Mouse (Mus musculus) thymus, adult 2 months (tissue): ENCODE data around the gene Cenpm. TPM values are rescaled to one million over a fixed set of nuclear protein-coding genes. Genes with fewer than 3 reads are reported as not detected.
A peak's percentile ranks its signal among the peaks of the same experiment; 100 is the strongest.

Experiments
- DNase-seq: peaks from one replicate; pipeline ENCODE4 v3.0.0; 2021
- H3K27ac ChIP-seq: fragments of 200-500 bp; 2 replicates; pipeline ENCODE4 v1.5.1; 2012; ENCODE audit warnings: low read length, control low read depth; ENCODE audit not compliant: control insufficient read depth, insufficient read depth
- H3K27me3 ChIP-seq: fragments of 200-500 bp; 2 replicates; pipeline ENCODE4 v1.6.1; 2012; ENCODE audit warnings: mild to moderate bottlenecking, low read length, moderate library complexity, mixed read lengths; ENCODE audit not compliant: control insufficient read depth, insufficient read depth
- H3K36me3 ChIP-seq: fragments of 200-500 bp; 2 replicates; pipeline ENCODE4 v1.6.1; 2012; ENCODE audit warnings: mild to moderate bottlenecking, low read length, moderate library complexity; ENCODE audit not compliant: control insufficient read depth, insufficient read depth
- H3K4me1 ChIP-seq: fragments of 200-500 bp; replicated peaks from 2 replicates; pipeline ENCODE4 v1.6.1; 2012; ENCODE audit warnings: low read length; ENCODE audit not compliant: control insufficient read depth, insufficient read depth
- H3K4me3 ChIP-seq: fragments of 200-500 bp; 2 replicates; pipeline ENCODE4 v1.5.1; 2012; ENCODE audit warnings: mild to moderate bottlenecking, low read length, control low read depth, moderate library complexity; ENCODE audit not compliant: control insufficient read depth, insufficient read depth
- CTCF ChIP-seq: fragments of 200-500 bp; IDR thresholded peaks from 2 replicates; pipeline ENCODE4 v1.5.1; 2012; ENCODE audit warnings: mild to moderate bottlenecking, control low read depth, low read length, moderate library complexity, borderline replicate concordance; ENCODE audit not compliant: control insufficient read depth, poor library complexity, insufficient read depth; ENCODE audit errors: extremely low read depth
- POLR2A ChIP-seq: fragments of 200-500 bp; IDR thresholded peaks from 2 replicates; pipeline ENCODE4 v1.6.1; 2012; ENCODE audit warnings: mild to moderate bottlenecking, low read length, control low read depth, moderate library complexity; ENCODE audit not compliant: control insufficient read depth, poor library complexity, insufficient read depth; ENCODE audit errors: extremely low read depth
- WGBS: fragments of 180-500 bp; shearing (Covaris S2); methylation state at CpG from one replicate; pipeline ENCODE4 v1.1.7; 2018; 5-methylcytosine and 5-hydroxymethylcytosine counted together
- polyA plus RNA-seq: library from polyadenylated mRNA; depleted of rRNA; stranded (reverse); fragments of >200 nt; gene quantifications from 2 replicates; pipeline ENCODE4 v1.2.3, GENCODE M21; 2012; rRNA removed

Cenpm gene
- 44.8 and 68.0 TPM in 2 replicates for polyA plus RNA-seq

DNA sequence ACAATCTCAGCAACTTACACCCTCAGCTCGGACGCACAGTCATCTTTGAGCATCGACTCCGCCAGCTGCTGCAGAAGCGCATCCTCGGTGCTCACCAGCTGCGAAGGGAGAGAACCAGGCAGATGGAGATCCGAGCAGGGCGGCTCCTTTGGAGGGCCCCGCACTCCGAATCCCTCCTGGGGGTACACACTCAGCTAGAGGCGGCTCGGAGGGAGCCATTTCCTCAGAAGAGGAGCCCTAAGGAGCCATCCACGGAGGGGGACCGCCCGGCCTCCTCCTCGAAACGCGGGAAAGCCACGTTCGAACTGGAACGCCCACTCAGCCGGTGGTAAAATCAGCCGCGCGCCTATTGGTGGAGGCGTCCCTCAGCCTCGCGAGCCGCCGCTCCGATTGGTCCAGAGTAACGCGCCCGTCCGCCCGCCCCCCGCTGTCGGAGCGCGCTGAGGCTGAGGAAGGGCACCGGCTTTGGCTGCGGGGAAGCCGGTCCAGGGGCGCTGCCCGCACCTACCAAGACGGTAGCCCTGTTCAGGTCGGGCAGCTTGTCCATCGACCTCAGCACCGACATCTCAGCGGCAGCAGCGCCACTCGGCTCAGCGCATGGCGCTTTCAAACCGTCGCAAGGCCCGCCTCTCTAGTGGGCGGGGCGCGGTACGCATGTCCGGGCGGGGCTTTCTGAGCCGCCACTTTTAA is at the start of gene Cenpm:
Gene Cenpm (minus strand): TSS at position 634 of the 690 bp plus-strand sequence.
- no peaks in the 10 kb centered on the region for H3K27me3 ChIP-seq
- no peaks in the 10 kb centered on the region for H3K36me3 ChIP-seq
- peaks cover 6% of the 10 kb centered on the region for H3K4me1 ChIP-seq
- WGBS, result under 1% methylated on average over 65 of the region's 65 CpGs
- H3K27ac ChIP-seq, result no peak within 1 kb of the TSS
- peak; percentile 45 for TF ChIP-seq POLR2A
- 0 out of 2 replicates have a peak, but pooled peaks have one; percentile 43 for TF ChIP-seq CTCF
- peak within 1 kb of the TSS; percentile 85 for H3K4me3 ChIP-seq
- peak; percentile 94 for DNase-seq

DNA sequence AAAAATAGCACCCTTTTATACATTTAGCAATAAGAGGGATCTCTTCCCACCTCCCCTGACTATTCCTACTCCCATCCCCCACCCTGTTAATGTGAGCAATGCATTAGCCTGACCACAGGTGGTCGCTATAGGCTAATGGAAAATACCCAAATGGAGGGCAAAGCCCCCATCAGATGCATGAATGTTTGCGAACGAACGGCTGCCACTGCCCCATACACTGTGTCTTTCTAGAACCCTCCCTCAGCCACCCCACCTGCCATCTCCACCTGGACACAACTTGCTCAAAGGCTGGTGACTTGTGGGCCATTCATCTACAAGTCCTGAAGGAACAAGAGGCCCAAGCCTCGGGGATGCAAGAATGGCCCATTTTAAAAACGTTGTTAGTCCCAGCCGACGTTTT is 49.5 kb upstream of the Cenpm start:
- no peak overlapping the region for H3K4me3 ChIP-seq
- WGBS, result 51% methylated on average over 8 of the region's 8 CpGs
- H3K27ac ChIP-seq, result no peak overlapping the region
- 0 out of 2 replicates have a peak, but pooled peaks cover 2% of the 10 kb centered on the region for H3K4me1 ChIP-seq
- H3K27me3 ChIP-seq, result no peaks in the 10 kb centered on the region; the same call in 1 of the 2 replicates
- TF ChIP-seq POLR2A, result no peak
- no peak for TF ChIP-seq CTCF
- H3K36me3 ChIP-seq, result no peaks in the 10 kb centered on the region
- DNase-seq, result no peak

DNA sequence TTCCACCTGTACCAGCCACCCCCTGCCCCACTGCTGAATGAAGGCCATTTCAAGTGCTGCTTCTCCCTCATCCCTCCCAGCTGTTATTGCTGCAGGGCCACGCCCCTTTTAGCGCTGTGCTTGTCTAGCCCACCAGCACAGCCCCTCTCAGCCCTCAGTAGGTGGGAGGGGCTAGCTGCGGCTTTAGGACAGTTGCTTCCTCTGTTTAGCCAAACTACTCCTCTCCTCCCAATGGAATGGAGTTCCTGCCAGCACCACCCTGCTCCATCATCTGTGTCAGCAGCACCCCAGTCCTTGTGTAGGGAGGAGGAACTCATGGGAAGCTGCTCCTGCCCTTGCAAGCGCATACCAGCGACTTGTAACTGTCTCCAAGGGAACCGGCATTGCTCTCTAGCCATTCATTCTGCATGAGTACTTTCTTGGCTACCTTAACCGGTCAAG is 48.7 kb upstream of the Cenpm start:
- TF ChIP-seq POLR2A, result no peak
- TF ChIP-seq CTCF, result no peak
- H3K27me3 ChIP-seq, result no peaks in the 10 kb centered on the region; the same call in 1 of the 2 replicates
- WGBS, result 30% methylated on average over 7 of the region's 7 CpGs
- no peaks in the 10 kb centered on the region for H3K36me3 ChIP-seq
- no peak overlapping the region for H3K27ac ChIP-seq
- 0 out of 2 replicates have a peak, but pooled peaks cover 2% of the 10 kb centered on the region for H3K4me1 ChIP-seq
- H3K4me3 ChIP-seq, result no peak overlapping the region
- no peak for DNase-seq

DNA sequence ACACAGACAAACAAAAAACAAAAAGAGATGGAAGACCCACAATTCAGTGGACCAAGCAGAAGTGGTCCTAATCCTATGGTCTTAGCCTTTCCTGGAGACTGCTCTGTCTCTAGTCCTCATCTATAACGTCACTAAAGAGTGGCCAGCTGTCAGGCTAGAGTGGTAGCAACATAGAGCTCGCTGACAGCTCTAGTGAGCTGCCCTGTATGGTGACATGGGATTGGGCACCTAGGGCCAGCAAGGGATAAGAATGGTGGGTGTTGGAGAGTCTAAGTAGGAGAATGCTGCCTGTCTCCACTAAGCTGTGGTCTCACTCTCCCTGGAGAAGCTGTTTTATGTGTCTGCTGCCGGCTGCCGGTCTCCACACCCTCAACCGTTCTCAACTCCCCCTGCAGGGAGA is 48.3 kb upstream of the Cenpm start:
- no peaks in the 10 kb centered on the region; the same call in 1 of the 2 replicates for H3K27me3 ChIP-seq
- 0 out of 2 replicates have a peak, but pooled peaks cover 2% of the 10 kb centered on the region for H3K4me1 ChIP-seq
- 43% methylated on average over 5 of the region's 5 CpGs for WGBS
- TF ChIP-seq CTCF (no peak), POLR2A (no peak)
- H3K4me3 ChIP-seq, result no peak overlapping the region
- DNase-seq, result no peak
- H3K27ac ChIP-seq, result no peak overlapping the region
- H3K36me3 ChIP-seq, result no peaks in the 10 kb centered on the region

DNA sequence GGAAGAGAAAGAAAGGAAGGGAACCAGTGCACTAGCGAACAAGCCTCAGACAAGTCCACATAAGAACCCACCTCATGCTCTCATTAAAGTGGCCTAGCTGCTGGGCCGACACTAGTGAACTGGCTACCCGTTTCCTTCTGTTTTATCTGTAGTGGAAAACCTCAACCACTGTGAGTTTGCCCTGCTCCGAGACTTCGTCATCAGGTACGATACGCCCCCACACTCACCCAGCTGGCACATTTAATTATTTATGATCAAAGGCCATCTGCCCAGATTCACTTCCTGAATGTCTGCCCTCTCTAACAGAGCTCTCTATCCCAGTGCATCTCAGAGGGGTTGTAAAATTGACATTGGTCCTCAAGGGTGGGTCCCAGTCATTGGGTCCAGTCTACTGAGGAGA is 45.7 kb upstream of the Cenpm start:
- H3K4me3 ChIP-seq, result no peak overlapping the region
- no peaks in the 10 kb centered on the region; the same call in 1 of the 2 replicates for H3K27me3 ChIP-seq
- TF ChIP-seq CTCF (no peak), POLR2A (no peak)
- H3K27ac ChIP-seq, result no peak overlapping the region
- WGBS, result 24% methylated on average over 7 of the region's 7 CpGs
- DNase-seq, result no peak
- 0 out of 2 replicates have a peak, but pooled peaks cover 2% of the 10 kb centered on the region for H3K4me1 ChIP-seq
- no peaks in the 10 kb centered on the region for H3K36me3 ChIP-seq

DNA sequence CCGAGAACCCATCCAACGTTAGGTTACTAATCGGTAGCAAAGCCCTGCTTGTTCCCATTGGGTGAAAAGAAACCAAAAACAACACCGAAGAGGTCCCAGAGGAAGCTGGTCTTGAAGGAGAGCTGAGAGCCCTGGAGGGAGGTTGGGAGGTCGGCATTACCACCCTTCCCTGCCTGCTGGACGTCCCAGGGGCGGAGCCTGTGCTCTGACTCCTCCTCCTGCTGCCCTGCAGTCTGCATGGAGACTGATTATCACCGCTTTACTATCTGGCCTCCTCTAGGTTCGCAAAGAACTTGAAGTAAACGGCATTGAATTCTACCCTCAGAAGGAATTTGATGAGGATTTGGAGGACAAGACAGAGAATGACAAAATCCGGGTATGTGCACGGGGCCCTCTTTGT is 41.6 kb upstream of the Cenpm start:
- Histone ChIP-seq H3K4me3 (no peak overlapping the region), H3K27ac (no peak overlapping the region), H3K4me1 (no peaks in the 10 kb centered on the region), H3K27me3 (no peaks in the 10 kb centered on the region), H3K36me3 (no peaks in the 10 kb centered on the region)
- DNase-seq, result no peak
- TF ChIP-seq CTCF, result no peak
- TF ChIP-seq POLR2A, result no peak
- WGBS, result 66% methylated on average over 12 of the region's 12 CpGs
